Mouse (Mus musculus) neural tube, embryonic 11.5 days (tissue): ENCODE data around the gene Gm21974. TPM values are rescaled to one million over a fixed set of nuclear protein-coding genes. Genes with fewer than 3 reads are reported as not detected.
"Not testable (repeated sequence)": the region's sequence is repeated elsewhere in the genome, so short reads cannot be mapped to it uniquely, and the experiment has no call there.

Experiments used
- ATAC-seq: fragments of 200-750 bp; cut with Nextera tagmentation; 2 replicates; pipeline ENCODE4 v1.8.0; 2017; ENCODE audit warnings: moderate number of reproducible peaks, mild to moderate bottlenecking, moderate TSS enrichment, moderate library complexity; ENCODE audit not compliant: insufficient read depth, low FRiP score, low TSS enrichment
- DNase-seq: peaks from one replicate; pipeline ENCODE4 v3.0.0-alpha.2; 2015; ENCODE audit warnings: low spot score
- H3K27ac ChIP-seq: fragments of 300-500 bp; sonication (generic); 2 replicates; pipeline ENCODE4 v1.5.1; 2014; ENCODE audit warnings: low read depth, mild to moderate bottlenecking, low read length
- H3K27me3 ChIP-seq: fragments of 300-500 bp; sonication (generic); 2 replicates; pipeline ENCODE4 v1.6.1; 2014; ENCODE audit warnings: mild to moderate bottlenecking, low read length, mixed read lengths; ENCODE audit not compliant: control insufficient read depth, insufficient read depth
- H3K36me3 ChIP-seq: fragments of 300-500 bp; sonication (generic); 2 replicates; pipeline ENCODE4 v1.6.1; 2014; ENCODE audit warnings: mild to moderate bottlenecking, low read length, moderate library complexity, mixed read lengths; ENCODE audit not compliant: control insufficient read depth, insufficient read depth
- H3K4me1 ChIP-seq: fragments of 300-500 bp; sonication (generic); 2 replicates; pipeline ENCODE4 v1.6.1; 2014; ENCODE audit warnings: low read length, mixed read lengths; ENCODE audit not compliant: control insufficient read depth, insufficient read depth
- H3K4me2 ChIP-seq: fragments of 300-500 bp; sonication (generic); 2 replicates; pipeline ENCODE4 v1.6.1; 2014; ENCODE audit warnings: low read depth, mild to moderate bottlenecking, moderate library complexity
- H3K4me3 ChIP-seq: fragments of 300-500 bp; sonication (generic); 2 replicates; pipeline ENCODE4 v1.5.1; 2014; ENCODE audit warnings: low read depth, low read length
- H3K9ac ChIP-seq: fragments of 300-500 bp; sonication (generic); 2 replicates; pipeline ENCODE4 v1.6.1; 2014; ENCODE audit warnings: mild to moderate bottlenecking, low read length
- H3K9me3 ChIP-seq: fragments of 300-500 bp; sonication (generic); 2 replicates; pipeline ENCODE4 v1.6.1; 2016; ENCODE audit warnings: low read length; ENCODE audit not compliant: control insufficient read depth
- WGBS: fragments of 180-500 bp; shearing (Covaris S2); extraction: QIAGEN DNeasy Blood & Tissue Kit; methylation state at CpG from one replicate; pipeline ENCODE4 v1.1.7; 2014; 5-methylcytosine and 5-hydroxymethylcytosine counted together
- polyA plus RNA-seq: library from polyadenylated mRNA; unstranded; fragments of >200 nt; fragmentation: Nextera tagmentation; extraction: Ambion mirVana; gene quantifications from 2 replicates; pipeline ENCODE4 v1.2.1, GENCODE M21; 2014

Gm21974 gene
- polyA plus RNA-seq, 1 experiment from 2014 or later = not detected

- DNase-seq (no peak), ATAC-seq (no peak)
- 95% methylated on average over 12 of the region's 12 CpGs for WGBS
- H3K4me2 ChIP-seq = no peak overlapping the region
- H3K27me3 ChIP-seq = no peaks in the 10 kb centered on the region
- no peak overlapping the region for H3K27ac ChIP-seq
- peaks cover 10% of the 10 kb centered on the region for H3K36me3 ChIP-seq
- H3K9me3 ChIP-seq = no peaks in the 10 kb centered on the region
- H3K9ac ChIP-seq = no peak overlapping the region; the same call in 1 of the 2 replicates
- H3K4me1 ChIP-seq = 0 out of 2 replicates have a peak, but pooled peaks cover 8% of the 10 kb centered on the region
- H3K4me3 ChIP-seq = no peak overlapping the region
Observed at GRCm38 (mm10) chr7:127907939-127908338, 12.7 kb upstream of the Gm21974 start.

DNA sequence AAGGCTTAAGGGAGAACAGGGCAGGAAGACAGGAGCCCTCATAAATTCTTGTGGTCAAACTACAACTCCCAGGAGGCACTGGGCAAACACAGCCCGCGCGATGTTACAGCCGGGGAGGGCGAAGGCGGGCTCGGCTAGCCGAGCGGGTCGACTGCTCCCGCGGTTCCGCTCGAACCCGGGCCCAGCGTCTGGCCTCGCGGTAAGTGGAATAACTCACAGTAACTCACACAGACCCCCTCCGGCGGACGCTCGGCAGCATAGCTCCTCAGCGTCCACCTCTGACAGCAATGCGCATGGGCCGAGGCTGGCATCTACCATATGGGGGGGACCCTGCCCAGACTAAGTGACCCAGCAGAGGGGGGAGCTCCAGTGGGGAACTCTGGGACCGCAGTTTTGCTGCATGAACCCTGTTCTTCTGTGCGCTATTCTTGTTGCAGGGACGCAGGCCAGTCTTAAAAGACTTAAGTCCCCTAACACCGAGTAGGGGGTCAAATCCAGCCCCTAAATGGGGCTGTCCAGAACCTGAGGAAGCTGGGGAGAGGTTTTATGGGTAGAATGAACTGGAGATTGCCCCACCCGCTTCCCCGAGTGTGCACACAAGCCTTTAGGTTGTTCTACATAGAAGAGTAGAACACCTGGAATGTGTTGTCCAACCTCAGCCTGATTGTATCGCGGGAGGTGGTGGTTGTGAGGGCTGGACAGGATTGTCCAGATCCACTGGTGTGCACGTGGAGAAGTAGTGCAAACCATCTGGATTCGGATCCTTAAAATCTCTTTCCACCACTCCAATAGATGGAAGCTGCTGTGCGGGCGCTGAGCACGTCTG, 8.9 kb upstream of the Gm21974 start, which contains the start of gene Bckdk:
Bckdk (plus strand) TSS at position 112 of the 826 bp plus-strand sequence.
- Histone ChIP-seq H3K4me1 (0 out of 2 replicates have a peak, but pooled peaks cover 6% of the 10 kb centered on the region), H3K27me3 (no peaks in the 10 kb centered on the region), H3K4me2 (peak within 1 kb of the TSS; percentile 71), H3K9me3 (no peaks in the 10 kb centered on the region), H3K9ac (peak within 1 kb of the TSS; percentile 93), H3K4me3 (peak within 1 kb of the TSS; percentile 74), H3K27ac (no peak within 1 kb of the TSS), H3K36me3 (peaks cover 10% of the 10 kb centered on the region)
- DNase-seq (peak; percentile 85), ATAC-seq (peak; percentile 87)
- WGBS = 8% methylated on average over 38 of the region's 38 CpGs

- 92% methylated on average over 2 of the region's 2 CpGs for WGBS
- ATAC-seq (no peak), DNase-seq (no peak)
- H3K27ac ChIP-seq = no peak overlapping the region
- H3K27me3 ChIP-seq = no peaks in the 10 kb centered on the region
- H3K4me1 ChIP-seq = 0 out of 2 replicates have a peak, but pooled peaks cover 6% of the 10 kb centered on the region
- H3K4me3 ChIP-seq = no peak overlapping the region
- no peak overlapping the region for H3K9ac ChIP-seq
- no peak overlapping the region for H3K4me2 ChIP-seq
- H3K36me3 ChIP-seq = no peaks in the 10 kb centered on the region
- H3K9me3 ChIP-seq = no peaks in the 10 kb centered on the region
Observed at GRCm38 (mm10) chr7:127901772-127902171, 6.5 kb upstream of the Gm21974 start.

- WGBS = 55% methylated on average over 7 of the region's 7 CpGs
- no peaks in the 10 kb centered on the region for H3K27me3 ChIP-seq
- H3K4me1 ChIP-seq = 0 out of 2 replicates have a peak, but pooled peaks cover 6% of the 10 kb centered on the region
- DNase-seq (no peak), ATAC-seq (no peak)
- no peaks in the 10 kb centered on the region for H3K36me3 ChIP-seq
- no peaks in the 10 kb centered on the region for H3K9me3 ChIP-seq
- no peak overlapping the region for H3K9ac ChIP-seq
- H3K27ac ChIP-seq = no peak overlapping the region
- no peak overlapping the region for H3K4me2 ChIP-seq
- no peak overlapping the region for H3K4me3 ChIP-seq
Observed at GRCm38 (mm10) chr7:127899997-127900396, 4.7 kb upstream of the Gm21974 start.

DNA sequence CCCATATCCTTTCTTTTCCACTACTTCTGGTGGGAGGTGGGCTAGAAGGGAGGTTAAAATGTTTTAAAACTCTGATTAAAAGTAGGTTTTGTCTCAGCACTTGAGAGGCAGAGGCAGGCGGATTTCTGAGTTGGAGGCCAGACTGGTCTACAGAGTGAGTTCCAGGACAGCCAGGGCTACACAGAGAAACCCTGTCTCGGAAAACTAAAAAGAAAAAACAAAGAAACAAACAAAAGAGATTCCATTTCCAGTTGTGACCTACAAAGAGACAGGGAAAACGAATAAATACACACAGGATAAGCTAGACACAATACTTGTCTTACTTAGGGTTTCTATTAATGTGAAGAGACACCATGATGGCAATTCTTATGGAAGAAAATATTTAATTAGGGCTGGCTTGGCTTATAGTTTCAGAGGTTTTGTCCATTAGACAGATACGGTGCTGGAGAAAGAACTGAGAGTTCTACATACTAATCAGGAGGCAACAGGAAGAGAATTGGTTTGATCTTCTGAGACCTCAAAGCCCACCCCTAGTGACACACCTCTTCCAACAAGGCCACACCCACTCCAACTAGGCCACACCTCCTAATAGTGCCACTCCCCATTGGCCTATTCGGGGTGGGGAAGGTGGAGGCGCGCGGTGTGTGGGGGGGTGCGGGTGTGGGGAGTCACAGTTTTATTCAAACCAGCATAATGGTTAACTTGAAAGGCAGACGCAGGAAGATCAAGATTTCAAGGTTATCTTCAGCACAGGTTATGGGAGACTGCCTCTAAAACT, 3.1 kb upstream of the Gm21974 start:
- no peaks in the 10 kb centered on the region for H3K4me1 ChIP-seq
- DNase-seq (no peak), ATAC-seq (no peak)
- no peak overlapping the region for H3K9ac ChIP-seq
- no peaks in the 10 kb centered on the region for H3K9me3 ChIP-seq
- WGBS = 42% methylated on average over 10 of the region's 10 CpGs
- H3K4me3 ChIP-seq = no peak overlapping the region
- H3K27ac ChIP-seq = no peak overlapping the region
- no peaks in the 10 kb centered on the region for H3K36me3 ChIP-seq
- no peaks in the 10 kb centered on the region for H3K27me3 ChIP-seq
- no peak overlapping the region for H3K4me2 ChIP-seq

DNA sequence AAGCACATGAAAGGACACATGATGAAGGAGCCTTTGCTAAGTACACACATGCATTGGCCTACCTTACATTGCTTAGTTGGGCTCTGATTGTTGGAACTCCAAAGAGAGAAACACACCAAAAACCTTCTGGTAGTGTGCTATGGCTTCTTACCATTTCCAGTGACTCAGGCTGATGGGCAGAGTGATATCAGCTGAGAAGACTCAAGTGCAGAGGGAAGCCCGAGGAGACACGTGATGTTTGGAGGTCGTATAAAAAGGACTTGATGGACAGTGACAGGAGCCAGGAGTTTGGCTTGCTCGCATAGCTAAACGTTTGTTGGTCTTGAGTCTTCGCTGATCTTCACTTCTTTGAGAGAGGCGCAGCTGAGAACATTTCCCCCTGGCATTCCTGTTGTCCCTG, 2.3 kb upstream of the Gm21974 start:
- Histone ChIP-seq H3K36me3 (no peaks in the 10 kb centered on the region), H3K27ac (no peak overlapping the region), H3K27me3 (no peaks in the 10 kb centered on the region), H3K4me3 (no peak overlapping the region), H3K9me3 (no peaks in the 10 kb centered on the region), H3K9ac (no peak overlapping the region), H3K4me2 (no peak overlapping the region), H3K4me1 (no peaks in the 10 kb centered on the region)
- ATAC-seq = no peak
- DNase-seq = no peak
- 86% methylated on average over 7 of the region's 7 CpGs for WGBS

- H3K9ac ChIP-seq = no peak overlapping the region
- DNase-seq (peak; percentile 59), ATAC-seq (no peak)
- 59% methylated on average over 13 of the region's 13 CpGs for WGBS
- no peaks in the 10 kb centered on the region for H3K4me1 ChIP-seq
- no peak overlapping the region for H3K27ac ChIP-seq
- no peak overlapping the region for H3K4me2 ChIP-seq
- H3K36me3 ChIP-seq = no peaks in the 10 kb centered on the region
- no peaks in the 10 kb centered on the region for H3K27me3 ChIP-seq
- H3K9me3 ChIP-seq = no peaks in the 10 kb centered on the region
- no peak overlapping the region for H3K4me3 ChIP-seq
Observed at GRCm38 (mm10) chr7:127896384-127896783, 1.1 kb upstream of the Gm21974 start.

- not testable (repeated sequence) for H3K36me3 ChIP-seq, H3K27ac ChIP-seq, H3K27me3 ChIP-seq, H3K4me3 ChIP-seq, H3K4me2 ChIP-seq, H3K9me3 ChIP-seq, H3K4me1 ChIP-seq, DNase-seq, ATAC-seq, H3K9ac ChIP-seq
- 68% methylated on average over 7 of the region's 7 CpGs for WGBS
Observed at GRCm38 (mm10) chr7:127895891-127896290, 637 bp upstream of the Gm21974 start.
